Mouse (Mus musculus): Measurements from ENCODE around the gene Rnf208. TPM values are rescaled to one million over a fixed set of nuclear protein-coding genes. Genes with fewer than 3 reads are reported as not detected.

Gene Rnf208
- polyA plus RNA-seq, 1 experiment from 2014 or later = 4.3 TPM

DNA sequence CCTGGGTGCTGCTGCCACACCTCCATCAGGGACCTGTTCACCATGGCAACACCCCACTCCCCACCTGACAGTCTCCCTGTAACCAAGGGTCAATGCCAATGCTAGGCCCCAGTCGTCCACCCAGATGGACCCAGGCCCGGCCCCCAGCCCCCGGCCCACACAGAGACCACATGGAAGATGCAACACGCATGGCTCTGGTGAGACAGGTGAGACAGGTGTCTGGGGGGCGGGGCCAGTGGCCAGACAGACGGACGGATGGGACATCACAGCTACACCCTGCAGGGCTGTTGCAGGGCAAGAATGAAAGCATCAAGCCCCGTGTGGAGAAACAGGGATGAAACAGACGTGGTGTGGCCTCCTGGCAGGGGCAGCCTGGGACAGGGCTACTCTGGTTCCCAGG, 51.7 kb downstream of the Rnf208 start:
- ATAC-seq (replicated peaks; ENCODE audit: insufficient number of reproducible peaks, insufficient read depth, low FRiP score, low read depth) = no peak
- Histone ChIP-seq H3K27ac (no peak overlapping the region), H3K4me2 (no peak overlapping the region), H3K9ac (no peak overlapping the region), H3K9me3 (replicated peaks) (no peaks in the 10 kb centered on the region), H3K36me3 (no peaks in the 10 kb centered on the region), H3K4me1 (replicated peaks) (peaks cover 29% of the 10 kb centered on the region), H3K27me3 (peaks cover 97% of the 10 kb centered on the region), H3K4me3 (no peak overlapping the region)
- WGBS = 74% methylated on average over 9 of the region's 9 CpGs

Other genes with a start within 250 kb of the Rnf208 start
- 55.9 and 68.2 TPM in 2 replicates for gene Nsmf, start 187.9 kb upstream of the Rnf208 start, polyA plus RNA-seq (2015; fragmentation: Nextera tagmentation; extraction: Ambion mirVana)
- gene Entpd8, start 162.0 kb upstream of the Rnf208 start, polyA plus RNA-seq (2015; fragmentation: Nextera tagmentation; extraction: Ambion mirVana) = not detected in 2 replicates
- 0.15 and 0.16 TPM in 2 replicates for gene Noxa1, start 147.1 kb upstream of the Rnf208 start, polyA plus RNA-seq (2015; fragmentation: Nextera tagmentation; extraction: Ambion mirVana)
- 17.3 and 19.0 TPM in 2 replicates for gene Nrarp, start 61.5 kb upstream of the Rnf208 start, polyA plus RNA-seq (2015; fragmentation: Nextera tagmentation; extraction: Ambion mirVana)
- gene Tor4a, start 45.4 kb upstream of the Rnf208 start, polyA plus RNA-seq (2015; fragmentation: Nextera tagmentation; extraction: Ambion mirVana) = 5.8 and 10.3 TPM in 2 replicates
- 62.7 and 79.5 TPM in 2 replicates for gene Nelfb, start 30.8 kb upstream of the Rnf208 start, polyA plus RNA-seq (2015; fragmentation: Nextera tagmentation; extraction: Ambion mirVana)
- not detected in 2 replicates for gene Stpg3, start 27.6 kb upstream of the Rnf208 start, polyA plus RNA-seq (2015; fragmentation: Nextera tagmentation; extraction: Ambion mirVana)
- 0.57 and 0.65 TPM in 2 replicates for gene Fam166a, start 23.5 kb upstream of the Rnf208 start, polyA plus RNA-seq (2015; fragmentation: Nextera tagmentation; extraction: Ambion mirVana)
- 358 and 463 TPM in 2 replicates for gene Tubb4b, start 17.6 kb upstream of the Rnf208 start, polyA plus RNA-seq (2015; fragmentation: Nextera tagmentation; extraction: Ambion mirVana)
- not detected in 2 replicates for gene Slc34a3, start 7.9 kb upstream of the Rnf208 start, polyA plus RNA-seq (2015; fragmentation: Nextera tagmentation; extraction: Ambion mirVana)
- not detected in 2 replicates for gene Rnf224, start 5.5 kb upstream of the Rnf208 start, polyA plus RNA-seq (2015; fragmentation: Nextera tagmentation; extraction: Ambion mirVana)
- gene Cysrt1, start 197 bp downstream of the Rnf208 start, polyA plus RNA-seq (2015; fragmentation: Nextera tagmentation; extraction: Ambion mirVana) = 0.30 TPM in 2 replicates
- gene AL732309.1, start 4.6 kb downstream of the Rnf208 start, polyA plus RNA-seq (2015; fragmentation: Nextera tagmentation; extraction: Ambion mirVana) = 2.3 and 3.3 TPM in 2 replicates
- gene Tmem203, start 13.2 kb downstream of the Rnf208 start, polyA plus RNA-seq (2015; fragmentation: Nextera tagmentation; extraction: Ambion mirVana) = 17.6 and 18.2 TPM in 2 replicates
- 3.6 and 5.2 TPM in 2 replicates for gene Tprn, start 20.4 kb downstream of the Rnf208 start, polyA plus RNA-seq (2015; fragmentation: Nextera tagmentation; extraction: Ambion mirVana)
- gene Ssna1, start 30.2 kb downstream of the Rnf208 start, polyA plus RNA-seq (2015; fragmentation: Nextera tagmentation; extraction: Ambion mirVana) = 137 and 152 TPM in 2 replicates
- gene Anapc2, start 30.2 kb downstream of the Rnf208 start, polyA plus RNA-seq (2015; fragmentation: Nextera tagmentation; extraction: Ambion mirVana) = 67.5 and 92.0 TPM in 2 replicates
- not detected in 2 replicates for gene Tmem210, start 45.9 kb downstream of the Rnf208 start, polyA plus RNA-seq (2015; fragmentation: Nextera tagmentation; extraction: Ambion mirVana)
- 0.28 and 0.89 TPM in 2 replicates for gene Lrrc26, start 47.7 kb downstream of the Rnf208 start, polyA plus RNA-seq (2015; fragmentation: Nextera tagmentation; extraction: Ambion mirVana)
- 0.25 and 0.28 TPM in 2 replicates for gene Grin1, start 76.9 kb downstream of the Rnf208 start, polyA plus RNA-seq (2015; fragmentation: Nextera tagmentation; extraction: Ambion mirVana)
- gene Man1b1, start 90.1 kb downstream of the Rnf208 start, polyA plus RNA-seq (2015; fragmentation: Nextera tagmentation; extraction: Ambion mirVana) = 30.2 and 31.1 TPM in 2 replicates
- 9.5 and 12.5 TPM in 2 replicates for gene Dpp7, start 114.1 kb downstream of the Rnf208 start, polyA plus RNA-seq (2015; fragmentation: Nextera tagmentation; extraction: Ambion mirVana)
- gene Uap1l1, start 123.4 kb downstream of the Rnf208 start, polyA plus RNA-seq (2015; fragmentation: Nextera tagmentation; extraction: Ambion mirVana) = 13.9 and 16.0 TPM in 2 replicates
- 15.4 and 25.5 TPM in 2 replicates for gene Sapcd2, start 130.1 kb downstream of the Rnf208 start, polyA plus RNA-seq (2015; fragmentation: Nextera tagmentation; extraction: Ambion mirVana)
- 1.8 and 4.6 TPM in 2 replicates for gene Entpd2, start 153.6 kb downstream of the Rnf208 start, polyA plus RNA-seq (2015; fragmentation: Nextera tagmentation; extraction: Ambion mirVana)
- gene Npdc1, start 157.1 kb downstream of the Rnf208 start, polyA plus RNA-seq (2015; fragmentation: Nextera tagmentation; extraction: Ambion mirVana) = 28.8 and 41.6 TPM in 2 replicates
- 0.08 and 0.15 TPM in 2 replicates for gene Fut7, start 181.0 kb downstream of the Rnf208 start, polyA plus RNA-seq (2015; fragmentation: Nextera tagmentation; extraction: Ambion mirVana)
- 3.5 and 5.6 TPM in 2 replicates for gene Abca2, start 186.4 kb downstream of the Rnf208 start, polyA plus RNA-seq (2015; fragmentation: Nextera tagmentation; extraction: Ambion mirVana)
- 6.1 and 9.6 TPM in 2 replicates for gene Clic3, start 214.6 kb downstream of the Rnf208 start, polyA plus RNA-seq (2015; fragmentation: Nextera tagmentation; extraction: Ambion mirVana)
- 31.1 and 38.0 TPM in 2 replicates for gene Paxx, start 218.8 kb downstream of the Rnf208 start, polyA plus RNA-seq (2015; fragmentation: Nextera tagmentation; extraction: Ambion mirVana)
- gene Ptgds, start 227.8 kb downstream of the Rnf208 start, polyA plus RNA-seq (2015; fragmentation: Nextera tagmentation; extraction: Ambion mirVana) = 107 and 134 TPM in 2 replicates

Data from heart, embryonic 15.5 days (tissue).